Mouse (Mus musculus) testis, adult 2 months (tissue): ENCODE measurements around the gene Ubr4.

ENCODE experiments used
- CTCF ChIP-seq: fragments of 200-500 bp; IDR thresholded peaks from 2 replicates; pipeline ENCODE4 v1.5.1; 2012; ENCODE audit warnings: low read depth, mild to moderate bottlenecking, inconsistent platforms, low read length, moderate library complexity; ENCODE audit not compliant: control insufficient read depth, insufficient read depth, insufficient replicate concordance
- POLR2A ChIP-seq: fragments of 200-500 bp; IDR thresholded peaks from 2 replicates; pipeline ENCODE4 v1.6.1; 2012; ENCODE audit warnings: low read depth, mild to moderate bottlenecking, inconsistent platforms, low read length, moderate library complexity; ENCODE audit not compliant: control insufficient read depth

DNA sequence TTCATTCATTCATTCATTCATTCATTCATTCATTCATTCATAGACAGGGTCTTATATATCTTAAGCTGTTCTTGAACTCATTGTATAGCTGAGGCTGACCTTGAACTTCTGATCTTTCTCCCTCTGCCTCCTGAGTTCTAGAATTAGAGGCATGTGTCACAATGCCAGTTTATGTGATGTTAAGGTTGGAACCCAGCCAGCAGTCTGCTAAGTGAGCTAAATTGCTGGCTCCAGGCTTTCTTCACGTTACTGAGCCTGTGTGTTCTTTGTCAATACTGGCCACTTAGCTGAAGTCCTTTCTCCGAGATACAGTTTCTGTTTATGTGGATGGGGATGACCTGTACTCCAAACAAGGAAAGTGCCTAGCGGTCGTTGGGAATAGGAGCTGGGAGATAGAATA, 78.5 kb downstream of the Ubr4 start:
- TF ChIP-seq POLR2A (no peak), CTCF (no peak)
